In the genomic region with DNA sequence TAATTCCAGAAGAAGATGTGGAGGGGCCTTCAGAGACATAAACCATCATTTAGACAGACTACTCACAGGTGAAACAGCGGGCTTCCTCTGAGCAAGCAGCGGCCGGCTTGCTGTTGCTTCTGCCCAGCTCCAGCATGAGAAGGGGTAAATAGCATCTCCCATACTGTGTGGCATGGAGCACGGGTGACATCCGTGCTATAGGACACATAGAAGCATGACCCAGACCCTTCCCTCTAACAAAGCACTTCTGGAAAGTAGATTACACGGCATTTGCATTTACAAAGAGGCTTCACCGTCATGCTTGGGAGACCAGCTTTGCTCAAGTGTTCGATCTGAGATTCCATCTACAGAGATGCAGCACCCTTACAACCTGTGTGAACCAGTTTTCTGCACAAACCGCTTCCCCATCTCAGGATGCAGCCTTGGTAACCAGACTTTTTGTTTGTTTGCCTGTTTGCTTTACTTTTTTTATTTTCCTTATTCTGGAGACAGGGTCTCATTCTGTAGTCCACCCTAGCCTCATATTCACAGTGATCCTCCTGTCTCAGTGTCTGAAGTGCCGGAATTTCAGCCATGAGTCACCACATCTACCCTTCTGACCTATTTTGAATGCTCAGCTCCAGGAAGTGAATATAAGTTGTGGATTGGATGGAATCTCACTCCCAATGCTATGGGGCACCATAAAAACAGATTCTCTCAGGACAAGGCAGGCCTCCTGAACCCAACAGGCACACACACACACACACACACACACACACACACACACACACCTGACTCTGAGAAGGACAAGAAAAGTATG, we compare ENCODE assay signal across 17 mouse cellular contexts. TPM values are rescaled to one million over a fixed set of nuclear protein-coding genes. Genes with fewer than 3 reads are reported as not detected.
A peak's percentile ranks its signal among the peaks of the same experiment; 100 is the strongest.
DNase-seq lines count a peak whose midpoint lies in the region; ATAC-seq and TF ChIP-seq lines count a peak whose summit lies in the region.
"Had no signal": no experiment of that assay in that cellular context is flagged by ENCODE, and none has a peak within 500 bp of the region (broad histone marks: within the 10 kb centered on the region; RNA-seq: fewer than 3 reads in every experiment).

No protein-coding gene starts in this region.

- TF ChIP-seq POLR2A in myocyte (IDR thresholded peaks at IDR 0.05; ENCODE audit: insufficient read length, low read depth), result no peak

- H3K27ac ChIP-seq in neural tube, embryonic 13.5 days (replicated peaks), result no peak overlapping the region
- no peak overlapping the region for H3K27ac ChIP-seq in neural tube, embryonic 15.5 days (replicated peaks)
- peak overlapping the region; percentile 56; the same call in 1 of the 2 replicates for H3K27ac ChIP-seq in limb, embryonic 12.5 days
- H3K27ac ChIP-seq: forebrain, embryonic 13.5 days; heart, embryonic 15.5 days; left cerebral cortex, adult 2 months had no signal

- H3ac ChIP-seq in myocyte (ENCODE audit: control insufficient read depth, insufficient read length), result no peak overlapping the region

- no peaks in the 10 kb centered on the region for H3K36me3 ChIP-seq in neural tube, embryonic 13.5 days
- no peaks in the 10 kb centered on the region for H3K36me3 ChIP-seq in neural tube, embryonic 15.5 days
- H3K36me3 ChIP-seq in limb, embryonic 12.5 days, result no peaks in the 10 kb centered on the region
- H3K36me3 ChIP-seq in myocyte (ENCODE audit: control insufficient read depth, insufficient read depth), result no peaks in the 10 kb centered on the region
- H3K36me3 ChIP-seq: heart, embryonic 15.5 days had no signal

- H3K9ac ChIP-seq in neural tube, embryonic 13.5 days, result no peak overlapping the region
- no peak overlapping the region for H3K9ac ChIP-seq in neural tube, embryonic 15.5 days (replicated peaks)
- H3K9ac ChIP-seq in limb, embryonic 12.5 days (replicated peaks), result no peak overlapping the region
- H3K9ac ChIP-seq: forebrain, embryonic 13.5 days; heart, embryonic 15.5 days; liver, postnatal 0 days had no signal

- intact Hi-C loops in heart, postnatal 10 days (cut with DNase I), result no loop called here

- no peak overlapping the region for H3K4me2 ChIP-seq in neural tube, embryonic 13.5 days
- H3K4me2 ChIP-seq in neural tube, embryonic 15.5 days, result no peak overlapping the region
- no peak overlapping the region for H3K4me2 ChIP-seq in limb, embryonic 12.5 days
- peak overlapping the region; percentile 37 for H3K4me2 ChIP-seq in myocyte (ENCODE audit: low read depth)
- H3K4me2 ChIP-seq: forebrain, embryonic 13.5 days; heart, embryonic 15.5 days had no signal

- WGBS in neural tube, embryonic 13.5 days, result 38% methylated on average over 10 of the region's 10 CpGs
- 37% methylated on average over 10 of the region's 10 CpGs for WGBS in neural tube, embryonic 15.5 days
- 75% methylated on average over 10 of the region's 10 CpGs for WGBS in limb, embryonic 12.5 days

- H3K4me1 ChIP-seq in neural tube, embryonic 13.5 days (replicated peaks), result peaks cover 23% of the 10 kb centered on the region
- peaks cover 27% of the 10 kb centered on the region for H3K4me1 ChIP-seq in neural tube, embryonic 15.5 days
- peaks cover 15% of the 10 kb centered on the region for H3K4me1 ChIP-seq in limb, embryonic 12.5 days (replicated peaks)

- ATAC-seq in neural tube, embryonic 13.5 days (ENCODE audit: low read depth), result peak; percentile 36; the same call in 1 of the 2 replicates
- ATAC-seq in neural tube, embryonic 15.5 days (ENCODE audit: low FRiP score), result no peak
- ATAC-seq in limb, embryonic 12.5 days (ENCODE audit: insufficient number of reproducible peaks, insufficient read depth, low FRiP score, low TSS enrichment, low read depth), result no peak
- ATAC-seq: forebrain, embryonic 13.5 days; liver, postnatal 0 days had no signal

- H3K9me3 ChIP-seq in neural tube, embryonic 13.5 days, result no peaks in the 10 kb centered on the region
- H3K9me3 ChIP-seq in neural tube, embryonic 15.5 days (replicated peaks), result no peaks in the 10 kb centered on the region
- no peaks in the 10 kb centered on the region for H3K9me3 ChIP-seq in limb, embryonic 12.5 days
- H3K9me3 ChIP-seq: forebrain, embryonic 13.5 days; heart, embryonic 15.5 days had no signal

- H3K4me3 ChIP-seq in neural tube, embryonic 13.5 days, result no peak overlapping the region
- no peak overlapping the region for H3K4me3 ChIP-seq in neural tube, embryonic 15.5 days (replicated peaks)
- H3K4me3 ChIP-seq in limb, embryonic 12.5 days (replicated peaks), result no peak overlapping the region
- H3K4me3 ChIP-seq in myocyte, result no peak overlapping the region
- H3K4me3 ChIP-seq: forebrain, embryonic 13.5 days; heart, embryonic 15.5 days; left cerebral cortex, adult 2 months had no signal

- no peaks in the 10 kb centered on the region for H3K79me2 ChIP-seq in myocyte (ENCODE audit: control insufficient read depth, insufficient read depth)

- peaks cover 14% of the 10 kb centered on the region for H3K27me3 ChIP-seq in neural tube, embryonic 13.5 days
- H3K27me3 ChIP-seq in neural tube, embryonic 15.5 days (replicated peaks), result peaks cover 7% of the 10 kb centered on the region; the same call in 1 of the 2 replicates
- peaks cover 7% of the 10 kb centered on the region; the same call in 1 of the 2 replicates for H3K27me3 ChIP-seq in limb, embryonic 12.5 days
- no peaks in the 10 kb centered on the region for H3K27me3 ChIP-seq in myocyte (ENCODE audit: control insufficient read depth, insufficient read depth, insufficient read length)

- peak; percentile 33 for DNase-seq in embryo, embryonic 10 days (ENCODE audit: low spot score)
- no peak for DNase-seq in embryo, embryonic 10.5 days (ENCODE audit: low spot score)
- DNase-seq in heart, postnatal 10 days, result no peak
- DNase-seq in kidney, adult 9 months, result no peak
- DNase-seq: adrenal gland, adult 8-10 months; cerebellum, adult 18-20 months; kidney, adult 2 months; liver, postnatal 0 days; thymus, postnatal 36 days had no signal

TF ChIP-seq in myocyte, 11 proteins besides CTCF, POLR2A, EP300 and RAD21:
- TF ChIP-seq CEBPB (IDR thresholded peaks at IDR 0.05; ENCODE audit: insufficient read depth, poor library complexity, severe bottlenecking) (no peak), SRF (IDR thresholded peaks at IDR 0.05; ENCODE audit: control insufficient read depth, insufficient read length, low read depth) (no peak), TCF12 (IDR thresholded peaks at IDR 0.05; ENCODE audit: insufficient read depth, poor library complexity, severe bottlenecking) (no peak), REST (IDR thresholded peaks at IDR 0.05; ENCODE audit: insufficient read depth, insufficient read length) (no peak), USF1 (IDR thresholded peaks at IDR 0.05; ENCODE audit: low read depth) (no peak), MYOG (IDR thresholded peaks at IDR 0.05; ENCODE audit: control insufficient read depth in 1 of 3, insufficient read depth in 1 of 3, insufficient read length in 2 of 3, low read depth in 2 of 3) (no peak), MAX (IDR thresholded peaks at IDR 0.05; ENCODE audit: low read depth) (no peak), TCF3 (IDR thresholded peaks at IDR 0.05; ENCODE audit: insufficient read length, low read depth) (no peak), MYOD1 (IDR thresholded peaks at IDR 0.05; ENCODE audit: control insufficient read depth in 1 of 3, insufficient read length in 2 of 3, low read depth in 2 of 3) (no peak), E2F4 (IDR thresholded peaks at IDR 0.05; ENCODE audit: insufficient read depth) (no peak), POLR2AphosphoS2 (IDR thresholded peaks at IDR 0.05; ENCODE audit: insufficient read length, low read depth) (no peak)

RNA-seq across cellular contexts. Expression of a gene that starts 12.3 kb away (rescaled TPM):
- polyA plus RNA-seq in neural tube, embryonic 13.5 days (2015; fragmentation: Nextera tagmentation; extraction: Ambion mirVana), result 8.0 and 9.3 TPM in 2 replicates
- polyA plus RNA-seq in neural tube, embryonic 15.5 days (2015; fragmentation: Nextera tagmentation; extraction: Ambion mirVana), result 6.8 and 9.3 TPM in 2 replicates
- 33.3 and 34.8 TPM in 2 replicates for polyA plus RNA-seq in limb, embryonic 12.5 days (2016; fragmentation: Nextera tagmentation; extraction: Ambion mirVana)
- 37.3 TPM for polyA plus RNA-seq in myocyte (2012; fragmentation: generic; extraction: Trizol)
- total RNA-seq in heart, postnatal 10 days (2021), result 10 to 100 TPM; 62.2 to 65.4 TPM
- total RNA-seq: granulocyte monocyte progenitor cell, adult 5-6 weeks had no signal
